Mouse (Mus musculus) adrenal gland, postnatal 14 days (tissue): ENCODE measurements around the gene Olfr734. TPM values are rescaled to one million over a fixed set of nuclear protein-coding genes. Genes with fewer than 3 reads are reported as not detected.
A peak's percentile ranks its signal among the peaks of the same experiment; 100 is the strongest.

Experiments
- DNase-seq: peaks from one replicate; pipeline ENCODE4 v3.0.0; 2021; ENCODE audit warnings: mixed read lengths
- long read RNA-seq, 2 experiments: library from polyadenylated mRNA; stranded (forward); transcript quantifications; one replicate each; pipeline ENCODE4 v2.0.0; 2021
- total RNA-seq: library from RNA; stranded (reverse); gene quantifications from 2 replicates; pipeline ENCODE4 v1.2.3, GENCODE M21; 2021

The Olfr734 gene
- not detected in 2 replicates for total RNA-seq
- long read RNA-seq, experiment 1 = 0 reads
- long read RNA-seq, experiment 2 = 0 reads

DNA sequence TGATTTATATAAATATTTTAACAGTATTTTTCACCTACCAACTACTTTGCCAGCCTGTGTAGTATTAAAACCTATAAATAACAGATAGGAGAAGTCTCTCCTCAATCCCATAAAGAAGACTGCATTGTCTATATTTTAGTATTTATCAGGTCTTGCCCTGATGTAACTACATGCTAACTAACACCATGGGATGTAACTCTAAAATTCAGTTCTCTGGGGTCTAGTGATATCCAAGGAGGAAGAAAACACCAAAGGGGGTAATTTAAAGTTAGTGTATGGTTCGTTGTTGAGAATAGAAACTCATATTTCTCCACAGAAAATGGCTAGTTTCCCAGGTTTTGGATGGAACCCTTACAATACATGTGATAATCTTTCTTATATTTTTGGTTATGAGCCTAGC lies at the start of gene Olfr734:
Gene Olfr734 (minus strand): TSS at position 101 of the 400 bp plus-strand sequence.
- no peak for DNase-seq

GRCm38 (mm10) chr14:50363561-50363960 lies 37.0 kb upstream of the Olfr734 start:
- DNase-seq = no peak

- no peak for DNase-seq
Measured at GRCm38 (mm10) chr14:50360480-50360879, 33.9 kb upstream of the Olfr734 start.

- DNase-seq = no peak
Measured at GRCm38 (mm10) chr14:50357593-50357992, 31.0 kb upstream of the Olfr734 start, which contains the start of gene Tlr11. Tlr11 (plus strand) TSS chr14:50357914.

GRCm38 (mm10) chr14:50356725-50357124 lies 30.2 kb upstream of the Olfr734 start:
- DNase-seq = no peak

- DNase-seq = peak; percentile 50
Measured at GRCm38 (mm10) chr14:50352438-50352837, 25.9 kb upstream of the Olfr734 start.

DNA sequence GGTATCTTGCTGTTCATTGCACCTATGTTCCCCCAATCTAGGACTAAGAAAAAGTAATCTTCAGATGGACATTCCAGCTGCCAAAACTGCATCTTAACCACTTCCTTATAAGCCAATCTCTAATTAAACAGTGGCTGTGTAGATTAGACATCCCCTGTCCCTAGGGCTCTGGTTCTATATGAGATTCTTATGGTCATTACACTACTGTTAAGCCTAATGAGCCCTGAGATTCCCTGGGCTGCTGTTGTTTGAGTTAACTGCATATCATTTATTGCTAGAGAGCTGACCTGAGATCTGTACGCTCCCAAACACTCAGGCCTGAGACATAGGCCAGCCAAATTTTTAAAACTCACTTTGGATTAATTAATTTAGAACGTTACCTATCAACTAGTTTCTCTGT lies 22.2 kb upstream of the Olfr734 start, which contains the start of gene Olfr735:
Gene Olfr735 (minus strand): TSS at position 77 of the 400 bp plus-strand sequence.
- DNase-seq = no peak

- DNase-seq = no peak
Measured at GRCm38 (mm10) chr14:50301422-50301821, 25.1 kb downstream of the Olfr734 start, which contains the start of gene Olfr733. Olfr733 (minus strand) TSS chr14:50301522.

DNA sequence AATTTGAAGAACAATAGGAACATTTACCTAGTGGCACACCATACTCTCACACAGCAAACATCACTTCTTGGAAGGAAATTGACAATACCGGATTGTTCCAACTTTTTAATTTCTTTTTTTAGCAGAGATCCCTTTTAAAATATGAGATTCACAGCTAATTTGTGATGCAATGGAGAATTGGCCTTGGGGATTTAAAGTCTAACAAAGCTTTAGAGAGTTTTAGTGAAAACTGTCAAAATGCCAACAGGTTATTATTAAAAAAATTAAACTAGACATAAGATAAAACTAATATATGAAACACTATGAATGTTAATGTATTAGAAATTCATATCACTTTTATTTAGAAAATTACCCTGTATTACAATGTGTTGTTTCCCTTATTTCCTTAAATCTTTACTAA lies 42.5 kb downstream of the Olfr734 start, which contains the start of gene Olfr732:
Gene Olfr732 (minus strand): TSS at position 101 of the 400 bp plus-strand sequence.
- DNase-seq = no peak

Other genes with a start within 250 kb of the Olfr734 start
- gene Olfr726, start 235.8 kb downstream of the Olfr734 start, total RNA-seq = not detected in 2 replicates
- gene Olfr727, start 203.6 kb downstream of the Olfr734 start, total RNA-seq = not detected in 2 replicates
- not detected in 2 replicates for gene Olfr728, start 184.1 kb downstream of the Olfr734 start, total RNA-seq
- gene Olfr729, start 173.9 kb downstream of the Olfr734 start, total RNA-seq = not detected in 2 replicates
- not detected in 2 replicates for gene Olfr730, start 138.6 kb downstream of the Olfr734 start, total RNA-seq
- not detected in 2 replicates for gene Olfr731, start 84.9 kb downstream of the Olfr734 start, total RNA-seq
- gene Olfr732, start 42.6 kb downstream of the Olfr734 start, total RNA-seq = not detected in 2 replicates
- gene Olfr733, start 25.2 kb downstream of the Olfr734 start, total RNA-seq = not detected in 2 replicates
- not detected in 2 replicates for gene Olfr735, start 22.1 kb upstream of the Olfr734 start, total RNA-seq
- 0.26 and 0.86 TPM in 2 replicates for gene Tlr11, start 31.2 kb upstream of the Olfr734 start, total RNA-seq
- not detected in 2 replicates for gene Olfr736, start 54.4 kb upstream of the Olfr734 start, total RNA-seq
- gene Olfr738, start 80.8 kb upstream of the Olfr734 start, total RNA-seq = not detected in 2 replicates
- gene Olfr739, start 91.9 kb upstream of the Olfr734 start, total RNA-seq = not detected in 2 replicates
- gene Olfr740, start 118.8 kb upstream of the Olfr734 start, total RNA-seq = not detected in 2 replicates
- gene Olfr741, start 146.0 kb upstream of the Olfr734 start, total RNA-seq = not detected in 2 replicates
- gene Olfr742, start 176.8 kb upstream of the Olfr734 start, total RNA-seq = not detected in 2 replicates
- gene Olfr743, start 195.1 kb upstream of the Olfr734 start, total RNA-seq = not detected in 2 replicates